ENCODE assay signal across 25 mouse cellular contexts in the genomic region with DNA sequence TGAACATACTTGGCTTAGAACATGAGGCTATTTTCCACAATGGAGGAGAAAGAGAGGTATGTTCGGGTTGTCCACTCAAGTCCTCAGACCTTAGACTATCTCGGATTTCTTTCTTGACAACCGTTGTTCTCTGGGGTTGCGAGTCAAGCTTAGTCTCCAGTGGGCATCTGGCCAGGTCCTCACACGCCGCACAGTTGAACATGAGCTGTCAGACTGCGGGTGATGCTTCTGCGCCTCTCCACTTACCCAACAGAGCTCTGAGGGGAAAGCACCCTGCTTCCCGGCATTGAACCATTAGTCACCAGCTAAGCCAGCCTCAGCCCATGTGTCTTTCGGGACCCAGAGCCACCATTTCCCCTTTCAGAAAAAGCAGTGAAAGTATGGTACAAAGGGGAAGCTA. TPM values are rescaled to one million over a fixed set of nuclear protein-coding genes. Genes with fewer than 3 reads are reported as not detected.
"Had no signal": no experiment of that assay in that cellular context is flagged by ENCODE, and none has a peak within 500 bp of the region (broad histone marks: within the 10 kb centered on the region; RNA-seq: fewer than 3 reads in every experiment).

No protein-coding gene starts in this region.

- H3K4me2 ChIP-seq: heart, embryonic 12.5 days; hindbrain, embryonic 12.5 days; hindbrain, embryonic 15.5 days; intestine, embryonic 15.5 days; limb, embryonic 13.5 days; limb, embryonic 15.5 days; liver, embryonic 12.5 days had no signal

- H3K9ac ChIP-seq: heart, embryonic 12.5 days; hindbrain, embryonic 12.5 days; hindbrain, embryonic 15.5 days; intestine, embryonic 15.5 days; limb, embryonic 13.5 days; limb, embryonic 15.5 days; liver, embryonic 12.5 days; liver, embryonic 14.5 days had no signal

- H3K36me3 ChIP-seq: heart, embryonic 10.5 days; heart, embryonic 12.5 days; hindbrain, embryonic 10.5 days; hindbrain, embryonic 12.5 days; hindbrain, embryonic 15.5 days; intestine, embryonic 15.5 days; limb, embryonic 13.5 days; limb, embryonic 15.5 days; liver, embryonic 12.5 days had no signal

- H3K27ac ChIP-seq: gastrocnemius, adult 2 months; heart, embryonic 10.5 days; hindbrain, embryonic 10.5 days; hindbrain, embryonic 12.5 days; hindbrain, embryonic 15.5 days; intestine, embryonic 15.5 days; limb, embryonic 13.5 days; limb, embryonic 15.5 days; liver, embryonic 12.5 days; liver, embryonic 14.5 days had no signal

- H3K27me3 ChIP-seq: heart, embryonic 12.5 days; hindbrain, embryonic 12.5 days; hindbrain, embryonic 15.5 days; intestine, embryonic 15.5 days; limb, embryonic 13.5 days; limb, embryonic 15.5 days; liver, embryonic 12.5 days had no signal

- H3K4me3 ChIP-seq: gastrocnemius, adult 2 months; heart, embryonic 10.5 days; heart, embryonic 12.5 days; hindbrain, embryonic 10.5 days; hindbrain, embryonic 12.5 days; hindbrain, embryonic 15.5 days; intestine, embryonic 15.5 days; limb, embryonic 13.5 days; limb, embryonic 15.5 days; liver, embryonic 12.5 days had no signal

- H3K9me3 ChIP-seq: heart, embryonic 10.5 days; heart, embryonic 12.5 days; hindbrain, embryonic 10.5 days; hindbrain, embryonic 12.5 days; hindbrain, embryonic 15.5 days; intestine, embryonic 15.5 days; limb, embryonic 13.5 days; limb, embryonic 15.5 days; liver, embryonic 12.5 days had no signal

- ATAC-seq: inflammation-experienced regulatory T-cells, adult 6 months; intestine, embryonic 15.5 days; intestine, postnatal 0 days; liver, embryonic 12.5 days had no signal

- DNase-seq: gastrocnemius, adult 2 months; gastrocnemius, postnatal 10 days; gastrocnemius, postnatal 25 days; heart, adult 18-20 months; heart, postnatal 10 days; heart, postnatal 4 days; kidney, adult 2 months; kidney, postnatal 10 days; kidney, postnatal 25 days; kidney, postnatal 4 days; layer of hippocampus, adult 9-11 months; layer of hippocampus, postnatal 36 days; left cerebral cortex, postnatal 4 days had no signal

- H3K4me1 ChIP-seq: hindbrain, embryonic 10.5 days; hindbrain, embryonic 12.5 days; hindbrain, embryonic 15.5 days; intestine, embryonic 15.5 days; liver, embryonic 12.5 days had no signal

RNA-seq across cellular contexts. Expression of gene Ush2a, which starts 20.1 kb away (rescaled TPM):
- polyA plus RNA-seq: kidney, adult 2 months had no signal
